Mouse (Mus musculus) left cerebral cortex, postnatal 10 days (tissue): ENCODE measurements around the gene Kcnmb4. TPM values are rescaled to one million over a fixed set of nuclear protein-coding genes. Genes with fewer than 3 reads are reported as not detected.

Experiments used
- DNase-seq, 2 experiments: peaks; one replicate each; pipeline ENCODE4 v3.0.0; 2021 to 2022; ENCODE audit warnings: low spot score in 2 of 2, mixed read lengths in 1 of 2; ENCODE audit errors: extremely low spot score in 1 of 2
- intact Hi-C: fragments of 180-260 bp; cut with DNase I; formaldehyde crosslinking; loops from one replicate; pipeline ENCODE4 v1.15.1; 2025
- total RNA-seq, 2 experiments: library from RNA; stranded (reverse); gene quantifications; 2 replicates each; pipeline ENCODE4 v1.2.3; 2021

Kcnmb4 gene
- total RNA-seq, 2 experiments from 2014 or later, result 94.0 to 106 TPM

DNA sequence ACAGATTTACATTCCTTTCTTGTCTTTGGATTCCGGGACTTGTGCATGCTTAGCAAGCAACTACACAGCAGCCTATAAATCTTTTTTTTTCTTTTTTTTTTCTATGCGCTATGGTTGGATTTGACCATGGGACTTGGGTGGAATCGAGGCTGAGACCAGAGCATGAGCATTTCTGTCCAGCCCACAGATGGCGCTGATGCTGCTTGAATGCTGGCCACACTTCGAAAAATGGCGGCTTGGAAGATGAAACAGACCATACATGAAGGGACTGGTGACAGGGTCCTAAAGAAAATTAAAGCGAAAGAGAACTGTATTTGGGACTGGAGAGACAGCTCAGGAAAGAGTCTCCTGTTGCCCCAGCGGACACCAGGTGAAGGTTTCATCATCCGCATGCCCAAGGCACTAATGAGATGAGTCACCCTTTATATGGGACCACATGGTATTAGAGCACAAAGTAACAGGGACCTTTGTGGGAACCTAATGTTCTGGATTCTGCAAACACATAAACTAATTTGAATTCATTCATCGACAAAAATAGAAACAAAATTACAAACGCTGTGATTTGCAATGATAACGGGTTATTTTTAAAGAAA, 9.8 kb downstream of the Kcnmb4 start:
- intact Hi-C loops, result no loop called here
- DNase-seq, result no peak

DNA sequence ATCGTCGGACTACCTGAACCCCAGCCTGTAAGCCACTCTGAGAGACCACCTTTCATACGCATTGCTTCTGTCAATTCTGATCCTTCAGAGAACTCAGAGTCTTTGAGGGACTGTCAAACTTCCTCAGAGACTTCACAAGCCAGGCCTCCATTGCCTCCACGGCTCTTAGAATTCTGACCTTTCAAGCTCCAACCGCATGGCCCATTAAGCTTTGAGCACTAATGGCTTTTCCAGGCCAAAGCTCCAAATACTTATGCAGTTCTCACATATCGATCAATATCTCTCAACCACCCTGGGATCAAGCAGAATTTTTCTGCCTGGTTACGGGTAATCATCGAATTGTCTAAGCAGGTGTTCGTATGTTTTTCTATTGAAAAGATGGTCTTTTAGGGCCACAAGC, 12.2 kb downstream of the Kcnmb4 start:
- intact Hi-C loops, result no loop called here
- DNase-seq, result no peak

DNA sequence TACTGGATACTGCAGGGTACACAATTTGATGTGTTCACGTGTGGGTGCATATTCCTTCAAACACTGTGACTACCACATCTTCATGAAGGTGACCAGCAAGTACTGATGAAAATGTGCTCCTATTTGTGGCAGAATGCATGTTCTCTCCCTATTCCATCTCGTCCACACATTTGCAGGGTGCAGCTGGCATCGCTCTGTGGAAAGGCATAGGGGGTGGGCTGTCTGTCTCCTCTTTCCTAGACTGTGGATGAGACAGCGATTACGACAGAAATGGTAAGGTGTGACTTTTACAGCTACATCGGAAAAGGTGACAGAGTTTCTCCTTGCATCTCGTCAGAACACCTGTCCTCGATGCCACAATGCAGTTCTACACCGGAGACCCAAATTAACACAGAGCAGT, 14.9 kb downstream of the Kcnmb4 start:
- intact Hi-C loops, result no loop called here
- DNase-seq, result no peak

DNA sequence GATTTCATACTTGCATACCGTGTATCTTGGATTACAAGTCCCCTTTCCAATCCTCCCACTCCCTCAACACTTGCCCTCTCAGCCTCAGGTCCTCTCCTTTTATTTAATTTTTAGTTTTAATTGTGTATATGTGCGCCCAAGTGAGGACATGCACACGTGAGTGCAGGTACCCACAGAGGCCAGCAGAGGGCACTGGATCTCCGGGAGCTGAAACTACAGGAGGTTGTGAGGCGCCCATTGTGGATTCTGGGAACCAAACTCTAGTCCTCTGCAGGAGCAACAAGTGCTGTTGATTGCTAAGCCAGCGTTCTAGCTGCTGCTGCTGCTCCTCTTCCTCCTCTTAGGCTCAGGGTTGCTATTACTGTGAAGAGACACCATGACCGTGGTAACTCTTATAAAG, 20.9 kb downstream of the Kcnmb4 start:
- intact Hi-C loops, result no loop called here
- DNase-seq, result no peak

DNA sequence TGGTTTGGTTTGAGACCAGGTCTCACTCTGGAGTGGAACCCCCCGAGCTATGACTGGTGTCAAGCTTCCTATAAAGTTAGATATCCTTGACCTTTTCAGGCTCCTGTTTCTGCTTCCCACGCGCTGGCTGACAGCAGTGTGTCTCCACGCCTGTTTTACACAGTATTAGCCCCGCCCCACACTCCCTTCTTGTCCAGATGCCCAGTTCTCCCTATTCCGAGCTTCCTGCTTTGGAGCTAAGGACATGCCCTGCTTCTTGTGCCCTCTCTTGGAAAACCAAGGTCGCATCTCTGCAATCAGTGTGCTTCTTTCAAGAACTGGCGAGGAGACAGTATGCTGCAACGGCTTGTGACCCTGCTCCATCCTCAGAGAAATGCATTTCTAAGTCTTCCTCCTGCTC, 23.1 kb downstream of the Kcnmb4 start:
- intact Hi-C loops, result no loop called here
- DNase-seq, result no peak

DNA sequence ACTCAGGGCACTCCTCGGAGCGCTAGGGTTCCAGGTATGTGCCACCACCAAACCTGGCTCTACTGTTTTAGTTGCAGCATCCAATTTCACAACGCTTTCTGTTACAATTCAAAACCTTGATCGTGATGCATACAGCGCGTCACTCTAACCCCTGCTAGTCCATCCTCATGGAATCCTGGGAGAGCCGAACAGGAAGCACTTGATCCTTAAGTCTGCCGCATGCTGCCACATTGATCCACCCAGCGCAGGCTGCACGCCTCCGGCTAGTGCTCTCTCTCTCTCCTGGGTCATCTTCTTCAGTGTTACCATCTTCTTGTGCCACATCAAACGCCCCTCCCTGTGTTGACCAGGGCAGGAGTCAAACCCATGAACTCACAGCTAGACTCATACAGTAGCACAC, 25.5 kb downstream of the Kcnmb4 start:
- DNase-seq, result no peak
- intact Hi-C loops, result no loop called here

DNA sequence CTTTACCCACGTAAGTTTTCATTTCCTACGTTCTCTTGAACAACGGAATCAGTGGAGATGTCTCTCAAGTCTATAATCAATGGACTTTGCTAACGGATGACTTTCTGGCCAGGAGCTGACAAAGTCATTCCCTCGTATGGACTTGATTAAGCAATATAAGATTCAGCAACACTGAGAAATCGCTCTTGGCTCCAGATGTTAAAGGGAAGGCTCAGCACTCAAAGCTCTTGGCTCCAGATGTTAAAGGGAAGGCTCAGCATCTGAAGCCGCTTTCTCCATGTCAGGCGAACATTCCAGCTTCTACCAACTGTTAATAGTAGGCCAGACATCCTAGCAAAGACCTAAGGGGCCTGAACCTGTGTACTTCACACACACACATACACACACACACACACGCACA, 26.5 kb downstream of the Kcnmb4 start:
- intact Hi-C loops, result no loop called here
- DNase-seq, result no peak

DNA sequence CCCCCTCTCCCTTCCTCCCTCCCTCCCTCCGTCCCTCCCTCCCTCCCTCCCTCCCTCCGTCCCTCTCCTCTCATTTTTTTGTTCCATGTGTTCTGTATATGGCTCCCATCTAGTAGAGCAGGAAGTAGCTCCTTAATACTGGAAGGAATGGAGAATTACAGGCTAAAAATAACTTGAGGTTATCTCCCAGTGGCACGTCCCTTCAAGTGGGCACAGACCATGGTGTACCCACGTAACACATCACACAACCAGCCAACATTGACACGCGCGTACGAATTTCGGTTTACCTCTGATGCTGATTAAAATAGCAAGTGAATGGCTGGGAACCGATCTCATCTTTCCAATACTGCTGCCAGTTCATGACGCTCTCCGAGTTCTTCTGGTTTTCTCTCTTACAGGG, 27.6 kb downstream of the Kcnmb4 start:
- no peak for DNase-seq
- intact Hi-C loops, result no loop called here

DNA sequence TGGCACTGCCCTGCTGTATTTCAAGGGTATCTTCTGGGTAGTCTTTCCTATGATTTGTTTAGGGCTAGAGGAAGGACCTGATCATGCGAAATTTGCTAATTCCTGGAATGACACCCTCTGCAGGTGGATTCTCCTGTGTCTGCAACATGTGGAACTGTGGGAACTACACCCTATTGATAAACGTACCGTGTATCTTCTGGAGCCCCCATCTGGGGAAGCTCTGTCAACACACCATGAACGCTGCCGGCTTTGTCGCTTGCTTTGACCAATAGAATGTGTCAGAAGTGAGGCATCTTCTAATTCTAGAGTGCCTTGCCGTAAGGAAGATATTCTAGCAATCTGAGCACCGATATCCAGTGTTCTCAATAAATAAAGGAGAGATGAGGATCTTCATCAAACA, 28.9 kb downstream of the Kcnmb4 start:
- DNase-seq, result no peak
- intact Hi-C loops, result no loop called here

DNA sequence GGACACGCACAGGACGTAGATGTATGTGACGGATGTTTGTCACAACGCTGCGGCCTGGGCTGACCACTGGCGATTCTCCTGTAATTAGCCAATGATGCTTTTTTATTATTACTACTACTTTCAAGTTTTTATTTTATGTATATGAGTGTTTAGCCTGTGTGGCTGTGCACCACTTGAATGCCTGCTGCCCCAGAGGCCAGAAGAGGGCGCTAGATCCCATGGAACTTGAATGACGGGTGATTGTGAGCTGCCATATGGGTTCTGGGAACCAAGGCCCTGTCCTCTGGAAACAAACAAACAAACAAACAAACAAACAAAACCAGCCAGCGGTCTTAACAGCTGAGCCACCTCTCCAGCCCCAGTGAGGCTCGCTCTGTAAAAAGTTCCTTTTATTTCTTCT, 29.3 kb downstream of the Kcnmb4 start:
- no peak for DNase-seq
- intact Hi-C loops, result no loop called here

DNA sequence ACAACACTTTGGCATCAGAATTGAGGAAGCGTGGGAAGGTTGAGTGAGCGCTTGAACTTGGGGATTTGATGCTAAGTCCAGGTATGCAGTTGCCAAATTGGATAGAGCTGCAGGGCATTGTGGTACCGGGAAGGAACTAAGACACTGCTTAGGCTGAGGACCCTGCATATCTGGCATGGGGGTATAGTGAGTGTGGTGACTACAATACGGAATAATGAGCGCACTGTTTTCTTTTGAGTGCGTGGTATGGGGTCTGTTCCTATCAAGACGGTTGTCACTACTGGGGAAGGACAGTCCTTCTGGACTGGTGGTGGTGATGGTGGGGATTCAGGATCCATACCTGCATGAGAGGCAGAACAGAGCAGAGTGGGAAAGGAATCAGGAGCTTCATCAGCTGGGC, 32.7 kb downstream of the Kcnmb4 start:
- intact Hi-C loops, result no loop called here
- no peak for DNase-seq

DNA sequence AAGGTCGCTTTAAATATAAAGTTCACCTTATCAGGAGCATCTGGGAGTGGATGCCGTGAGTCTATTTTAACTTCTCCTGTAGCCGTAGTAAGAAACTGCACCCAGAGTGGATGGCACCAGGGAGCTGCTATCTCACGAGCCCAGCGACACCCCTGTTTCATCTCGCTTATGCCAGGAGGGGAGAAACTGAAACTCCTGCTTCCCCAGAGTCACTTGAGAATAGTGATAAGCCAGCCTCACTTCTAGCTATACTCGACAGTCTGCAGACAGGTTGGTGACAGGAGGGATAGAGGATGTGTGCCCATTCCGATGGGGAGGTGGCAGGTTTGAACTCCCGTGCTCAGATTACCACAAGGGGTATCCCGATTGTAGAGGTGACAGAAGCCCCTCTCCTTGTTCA, 33.6 kb downstream of the Kcnmb4 start:
- DNase-seq, result no peak

DNA sequence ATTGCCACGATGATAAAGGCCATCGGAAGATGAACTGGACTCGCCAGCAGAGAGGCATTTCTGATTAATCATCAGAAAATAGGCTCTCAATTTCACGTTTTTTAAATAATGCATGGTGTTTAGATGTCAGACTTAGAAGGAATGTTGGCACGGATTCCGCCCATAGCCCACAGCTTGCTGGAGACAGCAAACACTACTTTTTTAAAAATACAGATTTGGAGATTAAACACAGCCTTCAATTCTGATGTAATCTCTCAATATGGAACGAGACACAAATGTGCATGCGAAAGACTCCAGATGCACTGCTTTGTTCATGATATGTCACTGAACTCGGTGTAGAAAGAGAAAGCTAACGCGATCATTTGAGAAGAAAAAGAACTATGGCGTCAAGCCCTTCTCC, 38.2 kb downstream of the Kcnmb4 start:
- no peak for DNase-seq
- intact Hi-C loops, result no loop called here

More for the DNA sequence above, 33.6 kb downstream of the Kcnmb4 start:
- intact Hi-C loops, result no loop called here

DNA sequence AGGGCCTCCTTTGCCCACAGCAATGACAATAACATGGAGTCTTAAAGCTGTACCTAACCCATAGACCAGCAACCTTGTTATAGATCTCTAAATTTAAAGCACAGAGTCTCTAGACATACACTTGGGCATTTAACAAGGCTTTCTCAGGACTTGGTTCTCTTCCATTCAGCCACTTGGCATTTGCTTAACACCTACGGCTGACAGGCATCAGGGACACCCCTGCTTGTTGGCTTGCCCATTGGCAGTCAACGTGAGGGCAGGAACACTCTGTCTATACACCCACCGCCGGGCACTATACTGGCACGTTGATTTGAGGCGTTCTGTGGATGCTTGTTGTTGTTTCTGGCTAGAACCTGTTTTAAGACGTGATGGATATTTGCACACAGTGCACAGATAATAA, 41.3 kb downstream of the Kcnmb4 start:
- intact Hi-C loops, result no loop called here

DNA sequence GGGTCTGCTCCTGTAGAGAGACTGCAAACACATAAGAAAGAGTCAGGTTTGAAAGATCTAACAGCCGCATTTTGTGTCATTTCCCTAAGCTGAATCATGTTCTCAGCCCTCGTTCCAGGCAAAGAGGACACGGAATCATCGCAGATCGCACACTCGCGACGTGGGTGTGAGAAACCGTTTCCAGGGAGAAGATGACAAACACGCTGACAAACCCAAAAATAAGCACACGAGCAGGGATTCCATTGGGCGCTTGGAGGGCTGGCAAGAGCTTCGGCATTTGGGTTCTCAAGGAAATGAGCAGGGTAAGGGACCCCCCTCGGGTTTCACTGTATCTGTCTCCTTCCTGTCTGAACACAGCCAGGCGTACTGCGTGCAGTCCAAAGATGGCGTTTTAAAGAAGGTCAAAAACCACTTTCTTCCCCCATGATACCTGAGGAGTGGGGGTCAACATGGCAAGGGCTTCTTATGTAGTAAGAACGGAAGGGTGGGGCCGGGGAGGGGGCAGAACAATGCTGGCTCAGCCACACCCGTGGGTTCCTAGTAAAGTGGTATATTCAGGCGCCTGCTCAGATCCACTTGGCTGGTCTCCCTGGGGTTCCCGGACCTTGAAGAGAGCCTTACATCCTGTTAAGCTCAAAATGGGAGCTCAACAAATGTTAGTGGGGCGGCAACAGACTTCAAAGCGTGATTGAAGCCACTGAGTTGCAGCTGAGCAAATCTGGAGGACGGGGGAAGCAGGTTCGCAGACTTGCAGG, 45.5 kb downstream of the Kcnmb4 start:
- intact Hi-C loops, result no loop called here
- peak; percentile 52 to 66 for DNase-seq

More for the DNA sequence above, 41.3 kb downstream of the Kcnmb4 start:
- no peak for DNase-seq

DNA sequence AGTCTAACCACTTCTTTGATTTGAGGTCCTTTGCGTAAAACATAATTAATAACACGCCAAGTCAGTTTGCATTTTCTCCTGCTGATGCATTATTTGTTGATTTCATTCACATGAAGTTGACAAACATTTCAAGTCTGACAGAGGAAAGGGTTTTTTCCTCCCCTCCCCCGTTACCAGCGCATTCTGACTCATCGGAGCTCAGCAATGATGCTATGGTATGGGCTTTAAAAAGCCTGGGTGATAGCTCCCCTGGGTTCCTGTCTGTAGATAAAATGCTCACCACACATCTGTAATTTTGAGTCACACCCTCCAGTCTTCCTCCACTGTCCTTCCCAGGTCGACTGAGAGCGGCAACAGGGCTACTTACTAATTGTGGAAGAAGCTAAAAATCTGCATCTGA, 47.5 kb downstream of the Kcnmb4 start:
- no peak for DNase-seq
- intact Hi-C loops, result no loop called here

DNA sequence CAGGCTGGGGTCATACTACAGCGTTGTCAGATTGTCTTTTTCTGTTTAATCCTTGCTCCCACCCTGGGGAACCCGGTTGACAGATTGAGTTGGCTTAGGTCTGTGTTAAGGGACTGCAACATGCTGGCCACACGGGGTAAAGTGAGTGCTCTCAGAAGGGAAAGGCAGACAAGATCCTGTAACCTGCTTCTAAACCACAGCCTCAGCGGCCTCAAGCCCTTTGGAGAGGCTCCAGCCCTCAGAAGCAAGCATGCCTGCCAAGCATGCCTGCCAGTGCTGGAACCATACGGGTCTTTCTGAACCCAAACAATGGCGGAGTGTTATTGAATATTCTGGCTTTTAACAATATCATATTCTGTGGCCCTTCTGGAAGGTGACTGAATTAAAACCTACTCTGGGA, 48.8 kb downstream of the Kcnmb4 start:
- DNase-seq, result no peak
- intact Hi-C loops, result no loop called here

DNA sequence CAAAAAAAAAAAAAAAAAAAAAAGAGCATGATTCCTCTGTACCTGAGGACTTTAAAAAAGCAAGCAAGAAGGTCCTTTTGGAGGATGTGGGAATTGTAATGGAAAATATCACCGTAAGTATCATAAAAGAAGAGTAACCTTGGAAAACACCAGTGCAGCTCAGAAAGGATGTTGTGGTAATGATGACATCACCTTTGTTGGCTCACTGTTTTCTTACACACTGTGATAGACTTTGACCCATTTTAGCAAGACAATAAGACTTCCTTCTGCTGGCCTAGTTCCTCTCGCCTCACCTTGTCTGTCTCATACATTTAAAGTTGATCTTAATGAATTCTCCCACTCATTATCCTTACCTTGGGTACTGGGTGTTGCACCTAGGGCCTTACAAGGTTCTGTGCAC, 51.1 kb downstream of the Kcnmb4 start:
- DNase-seq, result no peak
- intact Hi-C loops, result no loop called here

DNA sequence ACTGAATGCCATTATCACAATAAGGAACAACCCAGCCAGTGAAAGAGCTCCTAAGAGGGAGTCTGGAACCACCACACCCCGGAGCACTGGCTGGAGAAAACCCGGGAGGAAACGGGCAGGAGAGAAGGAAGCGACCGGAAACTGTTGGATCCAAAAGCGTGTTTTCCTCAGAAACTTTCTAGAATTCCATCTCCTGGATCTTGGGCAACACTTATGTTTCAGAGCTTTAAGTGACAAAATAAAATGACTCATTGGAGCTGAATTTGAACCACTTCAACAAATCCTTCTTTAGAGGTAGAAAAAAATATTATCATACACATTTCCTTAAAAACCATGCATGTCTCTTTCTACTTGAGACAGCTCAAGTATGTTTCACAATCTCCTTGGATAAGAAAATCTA, 52.7 kb downstream of the Kcnmb4 start:
- intact Hi-C loops, result no loop called here
- no peak for DNase-seq

DNA sequence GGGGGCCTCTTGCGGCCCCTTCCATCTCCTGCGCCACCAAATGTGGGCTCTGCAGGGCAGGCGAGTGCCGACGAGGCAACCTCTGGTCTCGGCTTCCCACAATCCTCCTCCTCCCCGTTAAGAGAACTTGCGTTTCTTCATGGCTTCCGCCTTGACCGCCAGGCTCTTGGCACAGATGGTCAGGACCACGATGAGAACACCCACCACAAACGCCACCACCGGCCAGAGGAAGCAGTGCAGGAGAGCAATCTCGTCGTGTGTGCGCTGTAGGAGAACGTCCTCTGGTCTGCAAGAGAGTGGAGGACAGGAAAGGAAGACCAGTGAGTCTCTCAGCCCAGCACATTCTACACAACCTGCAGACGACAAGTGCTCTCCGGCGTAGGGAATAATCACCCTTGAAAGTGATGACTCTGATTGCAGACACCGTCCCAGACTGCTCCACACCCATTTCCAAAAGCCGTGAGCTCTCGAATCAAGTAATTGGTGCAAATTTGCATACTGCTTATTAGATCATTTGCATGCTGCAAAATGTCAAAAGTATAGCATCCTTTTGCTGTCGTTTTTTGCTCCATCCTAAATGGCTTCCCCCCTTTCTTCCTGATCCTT, 55.5 kb downstream of the Kcnmb4 start:
- intact Hi-C loops, result no loop called here
- no peak for DNase-seq

DNA sequence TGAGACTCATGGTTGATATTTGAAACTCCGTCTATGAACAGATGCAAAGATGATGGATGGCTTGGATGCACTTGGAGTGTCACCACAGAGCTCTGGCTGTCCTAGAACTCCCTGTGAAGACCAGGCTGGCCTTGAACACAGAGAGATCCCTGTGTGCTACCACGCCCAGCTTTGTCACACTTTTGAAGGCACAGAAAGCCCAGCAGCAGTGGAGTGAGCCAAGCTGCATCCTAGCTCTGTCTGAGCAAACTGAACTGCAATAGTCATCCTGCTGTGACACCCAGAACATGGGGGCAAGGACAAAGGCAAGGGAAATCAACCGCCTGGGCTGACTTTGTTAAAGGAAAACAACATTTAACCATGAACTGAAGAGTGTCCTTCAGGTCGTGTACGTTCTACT, 57.0 kb downstream of the Kcnmb4 start:
- intact Hi-C loops, result no loop called here
- DNase-seq, result no peak
